Mouse (Mus musculus): ENCODE results near the gene Tspan5. TPM values are rescaled to one million over a fixed set of nuclear protein-coding genes. Genes with fewer than 3 reads are reported as not detected.
A peak's percentile ranks its signal among the peaks of the same experiment; 100 is the strongest.

Gene Tspan5
- total RNA-seq, 2 experiments from 2014 or later = 215 to 238 TPM

DNA sequence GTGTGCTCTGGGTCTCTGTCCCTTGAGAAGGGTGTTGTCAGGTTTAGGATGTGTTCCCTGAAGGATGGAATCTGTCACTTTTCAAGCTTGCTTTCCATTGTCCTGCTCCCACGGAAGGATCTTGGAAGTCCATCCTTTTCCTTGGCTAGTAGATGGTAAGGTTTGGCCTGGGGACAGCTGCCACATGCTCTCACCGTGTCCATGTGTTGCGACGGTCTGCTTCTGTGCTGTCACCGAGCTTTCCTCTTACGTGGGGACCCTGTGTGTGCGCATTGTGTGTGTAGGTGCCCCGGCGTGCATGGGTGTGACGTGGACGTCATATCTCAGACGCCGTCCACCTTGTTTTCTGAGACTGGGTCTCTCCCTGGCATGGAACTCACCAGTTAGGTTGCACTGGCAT, 19.5 kb downstream of the Tspan5 start:
- no peak for DNase-seq (ENCODE audit: low spot score in 2 of 2)
- intact Hi-C loops (cut with DNase I) = no loop called here

DNA sequence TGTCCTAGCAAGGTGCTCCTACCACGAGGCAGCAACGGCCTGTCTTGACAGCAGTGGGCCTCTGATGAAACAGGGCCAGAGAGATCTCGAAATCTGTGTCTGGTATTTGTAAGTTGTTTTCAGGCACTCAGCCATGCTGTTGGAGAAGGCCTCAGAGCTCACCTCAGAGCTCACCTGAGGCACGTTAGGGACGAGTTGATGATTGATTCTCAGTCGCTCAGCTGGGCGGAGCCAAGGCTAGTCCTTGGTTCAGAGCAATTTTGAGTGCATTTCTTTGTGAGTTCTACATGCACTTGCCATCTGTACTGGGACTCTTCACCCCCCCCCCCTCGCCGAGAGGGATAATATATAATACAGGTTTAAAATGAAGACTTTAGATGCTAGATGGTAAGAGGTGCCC, 21.9 kb downstream of the Tspan5 start:
- no peak for DNase-seq (ENCODE audit: low spot score in 2 of 2)
- intact Hi-C loops (cut with DNase I) = no loop called here

DNA sequence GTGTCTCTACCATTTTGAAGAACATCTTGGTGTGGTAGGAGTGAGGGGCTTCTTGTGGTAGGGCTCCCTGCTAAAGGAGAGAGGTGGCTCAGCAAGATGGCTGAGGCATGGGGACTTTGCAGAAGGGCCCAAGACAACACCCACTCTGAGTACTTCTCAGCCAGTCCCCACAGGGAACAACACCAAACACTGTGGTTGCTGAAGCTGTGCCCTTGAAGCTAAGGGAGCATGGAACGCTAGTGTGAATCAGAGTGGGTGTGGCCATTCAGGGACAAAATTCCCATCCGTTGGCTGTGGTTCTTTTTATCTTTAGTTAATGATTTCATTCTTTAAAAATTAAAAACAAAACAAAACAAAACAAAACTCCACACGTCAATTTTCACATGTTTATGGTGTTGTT, 22.8 kb downstream of the Tspan5 start:
- intact Hi-C loops (cut with DNase I) = no loop called here
- DNase-seq (ENCODE audit: low spot score in 2 of 2) = no peak

DNA sequence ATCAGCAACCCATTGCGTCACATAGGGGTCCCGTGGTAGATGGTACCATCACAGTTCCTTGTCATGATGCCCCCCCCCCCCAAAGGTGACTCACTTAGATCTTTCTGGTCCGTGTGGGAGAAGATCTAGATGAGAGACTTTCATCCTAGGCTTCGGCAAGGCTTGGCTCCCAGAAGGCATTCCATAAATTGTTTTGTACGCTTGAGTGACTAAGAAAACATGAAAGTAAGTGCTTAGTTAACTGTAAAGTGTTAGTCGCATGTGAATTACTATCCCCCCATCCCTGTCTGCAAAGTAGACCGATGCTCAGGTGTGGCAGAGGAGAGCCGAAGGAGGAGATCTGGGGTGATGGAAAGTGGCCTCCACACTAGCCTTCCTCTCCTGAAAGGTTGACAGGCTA, 25.0 kb downstream of the Tspan5 start:
- no peak for DNase-seq (ENCODE audit: low spot score in 2 of 2)
- intact Hi-C loops (cut with DNase I) = no loop called here

DNA sequence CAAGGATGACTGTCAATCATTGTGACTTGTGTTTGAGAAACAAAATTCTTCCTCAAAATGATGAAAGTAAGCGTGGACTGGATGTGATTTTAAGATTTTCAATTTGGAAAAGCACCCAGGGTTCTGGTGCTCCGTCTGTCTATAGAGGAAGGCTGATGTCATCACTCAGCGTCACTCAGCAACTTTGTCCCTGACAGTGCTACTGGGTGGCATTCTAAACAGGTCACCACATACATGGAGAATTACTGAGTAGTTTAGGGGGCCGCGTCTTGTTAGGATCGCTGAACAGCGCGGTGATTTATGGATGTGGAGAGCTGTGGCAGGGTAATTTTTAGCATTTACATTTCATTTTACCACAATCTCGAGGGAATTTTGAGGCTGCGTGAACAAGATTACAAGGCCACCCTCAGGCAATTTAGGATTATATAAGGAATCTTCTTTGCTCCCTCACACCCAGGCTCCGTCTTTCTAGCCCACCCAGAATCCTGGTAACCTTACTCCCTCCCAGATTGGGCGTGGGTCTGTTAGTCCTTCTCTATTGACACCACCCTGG, 26.6 kb downstream of the Tspan5 start:
- no peak for DNase-seq (ENCODE audit: low spot score in 2 of 2)
- intact Hi-C loops (cut with DNase I) = no loop called here

DNA sequence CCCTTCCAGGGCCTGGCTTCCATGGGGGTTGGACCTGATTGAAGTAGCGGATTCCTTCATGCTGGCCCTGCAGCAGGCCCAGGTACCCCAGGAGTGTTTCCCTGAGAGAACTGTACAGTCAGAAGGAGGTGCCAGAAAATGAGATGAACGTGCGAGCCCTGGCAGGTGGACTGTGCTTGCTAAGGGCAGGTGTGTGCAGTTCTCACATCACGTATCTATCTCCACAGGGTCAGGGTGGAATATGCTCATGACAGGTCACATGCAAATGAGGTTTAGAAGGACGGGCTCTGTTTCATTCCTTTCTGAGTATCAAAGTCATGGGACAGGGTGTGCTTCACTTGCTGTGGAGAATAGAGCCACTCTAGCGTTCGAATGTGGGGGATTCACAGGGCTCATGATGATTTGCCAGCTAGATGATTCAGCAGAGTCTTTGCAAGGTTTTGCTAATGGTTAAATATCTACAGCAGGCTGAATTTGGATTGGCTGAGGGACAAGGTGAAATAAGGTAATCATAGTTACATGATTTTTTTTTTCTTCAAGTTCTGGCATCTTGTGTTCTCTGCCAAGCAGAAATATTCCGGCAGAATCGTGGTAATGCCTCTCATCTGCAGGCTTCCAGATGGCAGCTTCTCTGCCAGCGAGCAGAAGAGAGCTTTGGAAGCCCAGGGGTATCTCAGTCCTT, 28.8 kb downstream of the Tspan5 start:
- DNase-seq (ENCODE audit: low spot score in 2 of 2) = peak; percentile 63 to 89
- intact Hi-C loops (cut with DNase I) = no loop called here

DNA sequence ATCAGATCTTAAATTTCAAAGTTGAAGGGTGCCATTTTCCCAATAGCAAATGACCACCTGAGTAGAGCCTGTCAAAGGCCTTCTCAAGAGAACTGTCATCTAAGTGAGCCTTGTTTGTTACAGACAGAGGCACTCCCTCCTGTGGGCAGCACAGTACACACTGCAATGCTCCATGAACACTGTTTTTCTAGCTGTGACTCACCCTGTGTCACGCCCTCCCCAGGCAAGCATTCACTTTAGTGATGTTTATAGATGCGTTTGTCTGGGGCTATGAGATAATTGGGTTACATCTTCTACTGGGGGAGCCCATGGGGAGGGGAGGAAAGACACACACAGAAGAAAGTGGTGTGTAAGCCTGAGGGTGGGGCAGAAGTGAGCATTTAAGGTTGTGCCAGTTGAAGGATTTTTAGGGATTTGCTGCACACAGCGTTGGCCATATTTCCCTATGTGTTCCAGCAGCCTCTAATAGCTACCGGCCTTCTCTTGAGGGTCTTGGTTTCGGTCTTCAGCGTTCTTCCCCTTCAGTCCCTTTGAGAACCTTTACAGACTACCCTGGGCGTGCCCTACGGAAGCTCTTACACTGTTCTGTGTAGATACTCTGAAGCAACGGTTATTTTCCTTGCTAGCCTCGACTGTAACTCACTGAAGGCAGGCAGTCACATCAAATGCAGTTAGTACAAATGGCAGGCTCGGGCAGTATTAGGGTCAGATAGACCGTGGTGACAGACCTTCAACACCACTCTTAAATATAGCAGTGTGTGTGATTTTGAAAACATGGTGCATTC, 29.7 kb downstream of the Tspan5 start:
- DNase-seq (ENCODE audit: low spot score in 2 of 2) = no peak
- intact Hi-C loops (cut with DNase I) = no loop called here

DNA sequence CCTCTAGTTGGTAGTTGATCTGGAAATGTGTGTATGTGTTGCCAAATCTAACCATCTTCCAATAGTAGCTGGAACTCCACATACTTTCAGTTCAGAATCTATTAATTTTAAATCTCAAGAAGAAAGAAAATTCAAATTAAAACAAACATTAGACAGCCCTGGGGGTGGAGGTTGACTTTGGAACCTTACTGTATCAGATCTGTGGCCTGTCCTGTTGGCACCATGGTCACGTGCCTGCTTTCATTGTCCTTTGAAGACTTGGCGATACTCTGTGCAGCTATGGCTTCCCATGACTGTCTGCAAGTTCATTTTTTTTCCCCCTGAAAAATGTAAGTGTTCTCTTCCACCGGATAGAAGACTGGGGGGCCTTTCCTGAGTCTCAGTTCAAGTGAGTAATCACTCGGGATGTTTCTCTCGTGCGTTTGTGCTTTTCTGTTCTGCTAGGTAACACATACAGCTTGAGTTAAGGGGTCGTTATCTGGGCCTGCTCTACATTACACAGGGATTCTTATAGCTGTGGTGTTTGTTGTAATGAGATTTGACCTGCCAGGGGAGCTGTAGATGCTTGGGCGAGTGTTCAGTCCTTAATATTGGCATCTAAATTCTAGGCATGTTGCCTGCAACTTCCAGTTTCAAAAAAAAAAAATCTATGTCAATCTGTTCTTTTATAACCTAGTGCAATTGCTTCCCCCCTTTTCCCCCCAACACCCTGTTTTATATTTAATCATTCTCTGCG, 32.0 kb downstream of the Tspan5 start:
- intact Hi-C loops (cut with DNase I) = no loop called here
- DNase-seq (ENCODE audit: low spot score in 2 of 2) = no peak

DNA sequence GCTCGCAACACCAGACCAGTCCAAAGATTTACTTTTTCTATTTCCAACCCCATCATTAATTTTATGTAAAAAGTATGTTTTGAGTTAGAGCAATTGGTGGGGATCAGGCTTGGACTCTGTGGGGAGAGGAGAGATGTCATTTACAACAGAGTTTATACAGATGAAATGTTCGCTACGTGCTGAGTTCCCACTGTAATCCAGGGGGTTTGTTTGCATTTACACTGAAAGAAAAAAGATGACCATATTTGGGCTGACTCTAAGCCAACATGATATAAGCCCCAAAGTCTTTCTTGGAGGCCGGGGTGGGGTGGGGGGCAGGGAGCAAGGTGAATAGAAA, 32.6 kb downstream of the Tspan5 start:
- intact Hi-C loops (cut with DNase I) = no loop called here
- DNase-seq (ENCODE audit: low spot score in 2 of 2) = no peak

DNA sequence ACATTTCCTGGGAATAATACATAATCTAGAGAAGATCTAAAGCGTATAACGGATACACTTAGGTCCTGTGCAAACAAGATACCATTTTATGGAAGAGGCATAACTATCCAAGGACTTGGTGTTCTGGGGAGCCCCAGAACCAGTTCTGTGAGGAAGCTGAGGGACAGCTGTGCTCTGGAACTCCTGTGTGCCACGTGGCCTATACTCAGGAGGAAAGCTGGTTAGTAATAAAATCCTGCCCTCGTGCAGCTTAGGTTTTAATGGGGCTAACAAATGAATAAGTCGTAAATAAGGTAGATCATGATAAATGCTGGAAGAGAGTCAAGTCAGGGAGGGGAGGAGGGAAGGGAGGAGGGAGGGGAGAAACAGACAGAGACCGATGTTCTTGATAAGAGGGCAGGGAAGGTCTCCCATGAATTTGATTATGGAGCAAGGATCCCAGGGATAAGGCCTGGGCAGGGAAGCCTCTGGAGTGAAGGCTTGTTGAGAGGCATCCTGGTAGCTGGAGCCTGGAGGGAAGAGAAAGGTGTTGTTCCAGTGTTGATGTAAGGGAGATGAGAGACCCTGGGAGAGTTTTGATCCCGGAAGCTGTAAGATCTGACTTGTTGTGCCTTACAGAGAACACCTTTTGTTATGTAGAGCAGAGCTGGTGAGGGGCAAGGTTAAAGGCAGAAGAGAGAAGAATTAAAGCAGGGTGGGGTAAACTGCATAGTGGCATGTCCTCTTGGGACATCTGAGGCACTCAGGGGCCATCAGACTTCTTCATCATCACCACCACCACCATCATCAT, 34.1 kb downstream of the Tspan5 start:
- no peak for DNase-seq (ENCODE audit: low spot score in 2 of 2)
- intact Hi-C loops (cut with DNase I) = no loop called here

DNA sequence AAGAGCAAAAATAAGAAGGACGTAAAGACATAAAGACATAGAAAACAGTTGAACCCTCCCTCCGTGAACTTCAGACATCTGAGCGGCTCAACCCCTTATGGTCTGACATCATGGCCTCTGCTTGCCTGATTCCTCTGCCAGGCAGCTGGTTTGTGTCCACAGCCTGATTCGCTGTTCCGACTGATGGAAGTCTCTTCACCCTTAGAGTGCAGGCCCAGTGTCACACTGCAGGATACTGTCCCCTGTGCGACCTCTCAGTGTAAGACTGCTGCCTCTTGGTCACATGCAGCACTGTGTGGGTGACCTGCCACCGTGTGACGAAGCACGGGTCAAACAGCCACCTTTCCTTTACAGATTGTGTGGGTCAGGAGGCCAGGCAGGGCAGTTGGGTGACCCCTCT, 39.5 kb downstream of the Tspan5 start:
- DNase-seq (ENCODE audit: low spot score in 2 of 2) = no peak
- intact Hi-C loops (cut with DNase I) = loop anchor here (5.0 kb wide), 1 partner anchor 34 kb away; no protein-coding TSS in a partner anchor

DNA sequence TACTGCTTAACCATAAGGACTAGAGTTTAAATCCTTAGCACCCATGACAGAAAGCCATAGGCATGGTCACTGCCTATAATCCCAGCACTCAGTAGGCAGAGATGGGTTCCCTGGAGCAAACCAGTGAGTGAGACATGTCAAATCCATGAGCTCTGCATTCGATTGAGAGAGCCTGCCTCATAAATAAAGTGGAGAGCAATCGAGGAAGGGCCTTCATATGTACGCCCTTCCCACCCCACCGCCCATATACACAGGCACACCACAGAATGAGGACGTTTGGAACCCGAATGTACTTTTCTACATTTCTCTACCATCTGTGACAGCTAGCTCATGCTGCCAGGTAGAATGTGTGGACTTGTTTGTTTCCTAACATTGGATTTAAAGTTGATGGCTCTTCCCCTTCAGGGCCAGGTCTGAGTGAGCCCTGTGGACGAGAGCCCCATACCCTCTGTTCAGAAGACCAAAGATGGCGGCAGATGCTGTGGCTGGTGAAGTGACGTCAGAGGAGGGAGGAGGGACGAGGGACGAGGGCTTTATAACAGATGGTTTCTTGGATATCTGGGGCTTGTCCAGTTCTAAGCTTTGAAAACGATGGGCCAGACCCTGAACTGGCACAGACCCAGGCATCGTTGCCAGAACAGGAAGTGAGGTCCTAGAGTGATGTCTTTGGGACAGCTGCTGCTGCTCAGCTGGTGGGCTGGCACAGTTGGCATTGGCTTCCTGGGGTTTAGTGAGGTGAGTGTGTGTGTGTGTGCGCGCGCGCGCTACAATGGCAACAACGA, 42.1 kb downstream of the Tspan5 start:
- DNase-seq (ENCODE audit: low spot score in 2 of 2) = peak in 1 of 2 experiments; percentile 59

DNA sequence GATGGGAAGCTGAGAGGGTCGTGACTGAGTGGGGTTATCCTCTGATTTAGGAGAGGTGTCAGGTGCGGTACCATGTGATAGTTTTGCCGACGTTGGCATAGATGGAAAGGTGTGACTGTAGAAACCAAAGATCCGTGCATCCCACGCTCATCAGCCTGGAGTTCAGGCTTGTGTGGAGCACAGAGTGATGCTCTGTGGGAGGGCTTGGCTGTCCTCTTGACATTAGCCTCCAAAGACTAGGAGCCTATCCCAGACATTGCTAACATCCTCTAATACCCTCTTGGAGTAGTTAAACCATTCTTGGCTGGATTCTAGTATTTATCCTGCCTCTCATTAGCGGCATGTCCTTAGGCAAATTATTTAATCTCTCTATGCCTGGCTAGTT, 42.6 kb downstream of the Tspan5 start:
- intact Hi-C loops (cut with DNase I) = loop anchor here (5.0 kb wide), 1 partner anchor 37 kb away; no protein-coding TSS in a partner anchor
- DNase-seq (ENCODE audit: low spot score in 2 of 2) = no peak

More for the DNA sequence above, 42.1 kb downstream of the Tspan5 start:
- intact Hi-C loops (cut with DNase I) = loop anchor here (5.0 kb wide), 1 partner anchor 37 kb away; no protein-coding TSS in a partner anchor

DNA sequence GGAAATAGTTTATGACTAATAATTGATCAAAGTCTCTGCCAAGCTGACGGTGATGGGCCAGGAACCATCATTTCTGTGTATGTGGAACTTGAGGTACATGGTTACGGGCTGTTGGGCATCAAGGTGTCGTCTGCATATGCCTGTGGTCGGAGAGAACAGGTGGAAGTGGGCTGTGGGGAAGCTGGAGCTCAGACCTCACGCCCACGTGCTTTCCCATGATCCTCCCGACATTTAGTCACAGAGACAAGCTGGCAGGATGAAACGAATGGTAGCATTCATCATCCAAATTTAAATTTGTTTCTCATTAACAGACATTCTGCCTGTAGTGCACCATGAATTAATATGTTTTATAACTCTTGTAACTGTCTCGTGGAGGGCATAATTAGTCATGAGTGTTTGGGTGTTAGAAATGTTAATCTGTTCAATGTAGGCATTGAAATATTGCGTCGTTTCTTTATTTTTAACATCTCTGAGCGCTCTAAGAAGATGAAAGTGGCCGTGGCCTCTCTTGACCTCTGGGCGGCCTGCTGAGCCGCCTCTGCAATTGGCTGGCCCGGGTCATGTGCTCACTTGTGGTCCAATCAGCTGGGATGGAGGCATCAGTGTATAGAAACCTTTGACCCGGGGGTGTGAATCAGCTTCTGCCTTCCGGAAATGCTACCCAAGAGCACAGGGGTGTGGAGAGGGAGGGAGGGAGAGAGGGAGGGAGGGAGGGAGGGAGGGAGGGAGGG, 45.9 kb downstream of the Tspan5 start:
- peak; percentile 49 to 64 for DNase-seq (ENCODE audit: low spot score in 2 of 2)
- intact Hi-C loops (cut with DNase I) = no loop called here

DNA sequence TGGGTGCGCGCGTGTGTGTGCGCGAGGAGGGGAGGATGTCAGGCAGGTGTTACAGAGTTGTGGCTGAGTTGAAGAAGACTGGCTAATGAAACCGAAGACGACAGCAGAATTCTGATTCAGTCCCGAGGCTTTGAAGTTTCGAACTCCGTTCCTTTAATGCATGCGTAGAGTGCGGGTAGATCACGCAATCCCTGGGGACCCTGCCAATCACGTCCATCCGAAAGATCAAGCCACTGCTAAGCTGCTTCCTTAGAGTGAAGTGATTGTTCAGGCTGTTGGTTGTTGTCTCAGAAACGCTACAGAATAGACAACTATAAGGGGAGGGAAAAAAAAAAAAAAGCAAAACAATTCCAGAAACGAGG, 46.5 kb downstream of the Tspan5 start:
- intact Hi-C loops (cut with DNase I) = no loop called here
- DNase-seq (ENCODE audit: low spot score in 2 of 2) = no peak

DNA sequence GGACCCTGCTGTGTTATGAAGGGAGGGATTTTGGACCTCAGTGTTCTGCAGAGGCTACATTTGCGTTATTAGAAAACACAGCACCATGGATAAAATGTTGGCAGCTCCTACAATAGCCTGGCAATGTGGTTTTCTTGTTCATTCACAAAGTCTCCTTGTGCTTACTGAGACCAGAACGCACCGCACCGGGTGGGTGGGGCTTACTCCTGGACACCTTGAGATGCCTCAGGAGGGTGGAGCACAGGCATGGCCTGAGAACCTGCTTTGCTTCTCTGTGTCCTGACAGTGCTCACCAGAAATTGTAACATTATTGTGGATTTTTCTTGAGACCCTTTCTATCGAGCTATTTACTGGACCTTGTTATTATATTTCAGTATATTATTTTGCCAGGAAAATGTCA, 47.3 kb downstream of the Tspan5 start:
- intact Hi-C loops (cut with DNase I) = no loop called here
- no peak for DNase-seq (ENCODE audit: low spot score in 2 of 2)

DNA sequence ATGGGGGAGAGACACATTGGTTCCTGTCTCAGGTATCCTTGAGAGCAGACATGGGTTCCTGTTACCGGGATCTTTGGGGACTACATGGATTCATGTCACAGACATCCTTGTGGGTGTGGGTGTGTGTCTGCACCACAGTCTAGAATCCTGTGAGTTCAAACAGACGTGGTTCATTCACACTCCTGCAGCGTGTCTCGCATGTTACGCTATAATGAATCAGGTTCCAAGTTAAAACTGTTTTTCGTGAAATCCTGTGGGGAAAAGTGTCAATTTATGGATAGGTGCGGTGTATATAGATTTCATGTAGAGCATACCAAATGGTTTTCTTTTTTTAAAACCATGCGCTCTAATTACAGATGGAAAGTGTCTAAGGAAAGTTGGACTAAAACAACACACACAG, 52.5 kb downstream of the Tspan5 start:
- peak; percentile 49 to 81 for DNase-seq (ENCODE audit: low spot score in 2 of 2)
- intact Hi-C loops (cut with DNase I) = no loop called here

DNA sequence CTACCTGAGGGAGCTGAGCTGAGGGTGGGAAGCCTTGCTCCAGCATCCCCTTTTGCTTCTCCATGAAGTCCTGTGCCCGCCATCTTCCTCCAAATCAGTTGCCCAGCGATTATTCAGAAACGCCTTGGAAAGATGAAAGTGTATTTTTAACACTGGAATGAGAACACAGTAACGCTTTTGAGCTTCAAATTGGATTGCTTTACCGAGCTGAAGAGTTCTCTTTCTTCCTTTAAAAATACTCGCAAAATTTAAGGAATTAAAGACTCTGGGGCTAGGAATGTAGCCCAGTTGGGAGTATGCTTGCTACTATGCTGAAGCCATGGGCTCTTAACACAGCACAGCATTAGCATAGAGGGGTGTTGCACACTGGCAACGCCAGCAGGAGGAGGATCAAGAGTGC, 54.0 kb downstream of the Tspan5 start:
- DNase-seq (ENCODE audit: low spot score in 2 of 2) = peak in 1 of 2 experiments; percentile 46

More for the DNA sequence above, 54.0 kb downstream of the Tspan5 start:
- intact Hi-C loops (cut with DNase I) = no loop called here
